Mouse (Mus musculus) brain, embryonic 14.5 days (tissue): ENCODE measurements at regions not wholly inside any gene's neighbourhood (a gene's known extent, or its start where the extent isn't known, plus 50 kb on each side); places are given as distances from the start of the nearest gene placed in this dataset.

Source experiments
- CTCF ChIP-seq: fragments of 200-500 bp; IDR thresholded peaks from 2 replicates; pipeline ENCODE4 v1.5.1; 2012; ENCODE audit warnings: inconsistent platforms, mild to moderate bottlenecking, moderate library complexity, borderline replicate concordance; ENCODE audit not compliant: insufficient read depth, insufficient read length; ENCODE audit errors: extremely low read depth
- POLR2A ChIP-seq: fragments of 200-500 bp; IDR thresholded peaks from 2 replicates; pipeline ENCODE4 v1.6.1; 2012; ENCODE audit warnings: mild to moderate bottlenecking, inconsistent platforms, borderline replicate concordance; ENCODE audit not compliant: poor library complexity, insufficient read depth, insufficient read length, severe bottlenecking; ENCODE audit errors: extremely low read depth

- TF ChIP-seq POLR2A, result no peak
- no peak for TF ChIP-seq CTCF
Observed at GRCm38 (mm10) chr4:152959627-152960230, 482.1 kb upstream of the Kcnab2 start.
